Mouse (Mus musculus) heart, embryonic 15.5 days (tissue): ENCODE measurements around the gene Mgst1. TPM values are rescaled to one million over a fixed set of nuclear protein-coding genes. Genes with fewer than 3 reads are reported as not detected.

Source experiments
- ATAC-seq: fragments of 200-750 bp; cut with Nextera tagmentation; replicated peaks from 2 replicates; pipeline ENCODE4 v1.8.0; 2017; ENCODE audit warnings: low read depth, moderate TSS enrichment; ENCODE audit not compliant: insufficient number of reproducible peaks, insufficient read depth, low FRiP score
- H3K27ac ChIP-seq: fragments of 300-500 bp; sonication (generic); 2 replicates; pipeline ENCODE4 v1.5.1; 2015; ENCODE audit warnings: mild to moderate bottlenecking, inconsistent platforms
- H3K27me3 ChIP-seq: fragments of 300-500 bp; sonication (generic); 2 replicates; pipeline ENCODE4 v1.6.1; 2015; ENCODE audit warnings: inconsistent platforms
- H3K36me3 ChIP-seq: fragments of 300-500 bp; sonication (generic); 2 replicates; pipeline ENCODE4 v1.6.1; 2015; ENCODE audit warnings: mild to moderate bottlenecking, inconsistent platforms
- H3K4me1 ChIP-seq: fragments of 300-500 bp; sonication (generic); replicated peaks from 2 replicates; pipeline ENCODE4 v1.6.1; 2015; ENCODE audit warnings: inconsistent platforms
- H3K4me2 ChIP-seq: fragments of 300-500 bp; sonication (generic); 2 replicates; pipeline ENCODE4 v1.6.1; 2015; ENCODE audit warnings: inconsistent platforms, mild to moderate bottlenecking, moderate library complexity
- H3K4me3 ChIP-seq: fragments of 300-500 bp; sonication (generic); 2 replicates; pipeline ENCODE4 v1.5.1; 2015; ENCODE audit warnings: mild to moderate bottlenecking, inconsistent platforms
- H3K9ac ChIP-seq: fragments of 300-500 bp; sonication (generic); 2 replicates; pipeline ENCODE4 v1.6.1; 2015; ENCODE audit warnings: mild to moderate bottlenecking, inconsistent platforms
- H3K9me3 ChIP-seq: fragments of 300-500 bp; sonication (generic); replicated peaks from 2 replicates; pipeline ENCODE4 v1.6.1; 2016; ENCODE audit warnings: inconsistent platforms
- WGBS: fragments of 180-500 bp; shearing (Covaris S2); methylation state at CpG from one replicate; pipeline ENCODE4 v1.1.7; 2015; ENCODE audit warnings: mixed read lengths; 5-methylcytosine and 5-hydroxymethylcytosine counted together
- polyA plus RNA-seq: library from polyadenylated mRNA; unstranded; fragments of >200 nt; fragmentation: Nextera tagmentation; extraction: Ambion mirVana; gene quantifications from 2 replicates; pipeline ENCODE4 v1.2.1, GENCODE M21; 2015

The Mgst1 gene
- polyA plus RNA-seq, 1 experiment from 2014 or later: 120 TPM

DNA sequence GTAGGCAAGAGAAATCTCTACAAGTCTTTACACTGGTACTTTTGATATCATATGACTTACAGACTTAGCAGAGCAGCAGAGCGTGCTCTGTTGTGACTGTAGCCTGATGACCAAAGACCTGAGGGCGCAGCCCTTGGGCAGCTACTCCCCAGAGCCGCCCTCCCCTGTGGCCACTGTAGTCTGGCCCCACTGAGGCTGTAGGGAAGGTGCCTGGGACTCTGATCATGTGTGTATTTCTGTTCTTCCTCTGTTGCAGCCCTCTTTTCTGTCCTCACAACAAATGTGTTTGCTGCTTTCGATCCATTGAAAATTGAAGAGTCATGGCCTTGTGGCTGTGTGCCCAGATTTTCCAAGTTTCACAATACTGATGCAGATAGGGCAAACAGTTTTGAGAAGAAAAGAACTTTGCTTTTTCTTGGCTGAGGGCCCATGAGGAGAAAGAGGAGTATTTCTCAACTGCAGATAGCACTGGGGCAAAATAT, 1.0 kb downstream of the Mgst1 start:
- H3K27me3 ChIP-seq: no peaks in the 10 kb centered on the region
- peak overlapping the region; percentile 64 for H3K4me3 ChIP-seq
- WGBS: 55% methylated on average over 4 of the region's 4 CpGs
- no peaks in the 10 kb centered on the region for H3K9me3 ChIP-seq
- H3K27ac ChIP-seq: peak overlapping the region; percentile 56
- H3K4me1 ChIP-seq: peaks cover 26% of the 10 kb centered on the region
- H3K36me3 ChIP-seq: no peaks in the 10 kb centered on the region
- H3K9ac ChIP-seq: peak overlapping the region; percentile 59
- H3K4me2 ChIP-seq: peak overlapping the region; percentile 84
- peak; percentile 66 for ATAC-seq

DNA sequence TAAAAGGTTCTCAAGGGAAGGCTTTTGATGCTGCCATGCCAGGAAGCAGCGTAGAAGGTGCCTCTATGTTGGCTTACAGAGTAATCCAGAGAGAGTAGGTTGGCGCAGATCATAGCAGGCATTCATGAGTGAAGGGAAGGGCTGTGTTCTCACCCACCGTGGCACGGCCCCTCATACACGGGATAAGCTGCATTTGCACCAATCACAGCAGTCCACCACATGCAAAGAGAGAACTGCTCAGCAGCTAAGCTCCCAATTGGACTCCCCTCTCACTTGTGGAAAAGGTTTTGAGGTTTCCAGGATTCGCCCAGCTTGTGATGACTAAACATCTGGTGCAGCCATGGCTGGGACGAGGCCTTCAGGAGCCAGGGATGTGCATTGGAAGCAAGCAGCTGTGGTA, 2.5 kb downstream of the Mgst1 start:
- no peak overlapping the region for H3K9ac ChIP-seq
- no peaks in the 10 kb centered on the region for H3K27me3 ChIP-seq
- H3K4me1 ChIP-seq: peaks cover 26% of the 10 kb centered on the region
- no peak overlapping the region; the same call in 1 of the 2 replicates for H3K4me3 ChIP-seq
- no peak for ATAC-seq
- 86% methylated on average over 7 of the region's 7 CpGs for WGBS
- peak overlapping the region; percentile 84 for H3K4me2 ChIP-seq
- H3K36me3 ChIP-seq: no peaks in the 10 kb centered on the region
- H3K27ac ChIP-seq: no peak overlapping the region
- H3K9me3 ChIP-seq: no peaks in the 10 kb centered on the region

- Histone ChIP-seq H3K36me3 (no peaks in the 10 kb centered on the region), H3K9ac (no peak overlapping the region), H3K27me3 (no peaks in the 10 kb centered on the region), H3K4me2 (no peak overlapping the region), H3K9me3 (no peaks in the 10 kb centered on the region), H3K27ac (no peak overlapping the region), H3K4me1 (peaks cover 26% of the 10 kb centered on the region), H3K4me3 (no peak overlapping the region)
- 59% methylated on average over 3 of the region's 3 CpGs for WGBS
- ATAC-seq: no peak
These were observed 3.3 kb downstream of the Mgst1 start for GRCm38 (mm10) chr6:138143450-138143849.

DNA sequence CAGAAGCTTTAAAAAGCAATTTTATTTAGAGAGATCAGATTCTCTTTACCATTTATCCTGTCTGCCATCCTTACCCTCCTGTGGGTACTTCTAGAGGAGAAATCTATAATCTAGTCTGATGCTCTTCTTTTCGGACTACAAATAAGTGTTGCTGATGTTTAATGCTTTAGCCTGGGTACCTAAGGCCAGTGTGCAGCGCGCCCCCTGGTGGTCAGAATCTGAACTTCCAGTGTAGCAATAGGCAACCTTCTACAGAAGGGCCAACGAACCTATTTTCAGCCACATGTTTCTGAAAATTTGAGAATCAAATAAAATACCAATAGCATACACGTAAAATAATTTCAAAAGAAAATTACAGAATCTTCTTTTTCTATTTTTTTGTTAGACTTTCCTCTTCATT, 13.0 kb downstream of the Mgst1 start:
- H3K4me2 ChIP-seq: no peak overlapping the region
- no peak for ATAC-seq
- no peak overlapping the region for H3K9ac ChIP-seq
- H3K9me3 ChIP-seq: no peaks in the 10 kb centered on the region
- no peak overlapping the region for H3K4me3 ChIP-seq
- no peaks in the 10 kb centered on the region for H3K4me1 ChIP-seq
- no peak overlapping the region for H3K27ac ChIP-seq
- H3K36me3 ChIP-seq: peaks cover 4% of the 10 kb centered on the region; the same call in 1 of the 2 replicates
- H3K27me3 ChIP-seq: no peaks in the 10 kb centered on the region
- 22% methylated on average over 5 of the region's 5 CpGs for WGBS

GRCm38 (mm10) chr6:138163920-138164319, 23.8 kb downstream of the Mgst1 start:
- no peak overlapping the region for H3K9ac ChIP-seq
- 70% methylated on average over 7 of the region's 7 CpGs for WGBS
- no peak overlapping the region for H3K27ac ChIP-seq
- H3K4me1 ChIP-seq: no peaks in the 10 kb centered on the region; the same call in 1 of the 2 replicates
- H3K36me3 ChIP-seq: no peaks in the 10 kb centered on the region
- no peak for ATAC-seq
- H3K9me3 ChIP-seq: no peaks in the 10 kb centered on the region
- H3K4me3 ChIP-seq: no peak overlapping the region
- H3K4me2 ChIP-seq: no peak overlapping the region
- H3K27me3 ChIP-seq: no peaks in the 10 kb centered on the region

DNA sequence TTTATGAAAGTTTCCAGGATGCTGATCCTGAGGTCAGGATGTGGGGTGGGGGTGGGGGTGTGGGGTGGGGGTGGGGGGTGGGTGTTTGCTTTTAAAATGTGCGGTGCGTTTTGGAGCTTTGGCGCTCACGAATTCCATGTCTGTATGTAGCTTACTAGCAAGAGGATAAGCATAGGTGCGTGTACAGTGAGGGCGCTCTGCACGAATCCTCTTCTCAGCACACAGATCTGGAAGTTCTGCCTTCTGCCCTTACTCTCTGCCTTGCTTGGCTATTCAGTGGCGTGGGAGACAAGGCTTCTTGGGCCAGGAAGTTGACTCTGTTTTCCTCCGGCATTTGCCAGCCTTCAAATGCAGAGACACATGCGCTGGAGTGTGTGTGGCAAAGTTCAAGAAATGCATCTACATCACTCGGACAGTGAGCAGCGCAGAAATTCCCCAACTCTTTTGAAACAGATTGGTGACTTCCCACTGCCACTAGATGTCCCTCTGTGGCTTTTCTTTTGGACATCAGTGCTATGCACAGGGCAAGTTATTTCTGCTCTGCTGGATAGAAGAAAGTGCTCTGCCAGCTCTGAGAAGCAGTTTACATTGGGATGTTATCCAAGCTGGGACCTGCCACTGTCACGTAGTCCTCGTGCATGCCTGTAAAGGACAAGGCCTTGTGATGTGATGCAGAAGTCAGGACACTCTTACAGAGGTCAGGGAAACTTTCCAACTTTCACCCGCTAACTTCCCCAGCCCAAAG, 31.5 kb downstream of the Mgst1 start:
- WGBS: 53% methylated on average over 15 of the region's 15 CpGs
- Histone ChIP-seq H3K27me3 (no peaks in the 10 kb centered on the region), H3K4me3 (no peak overlapping the region), H3K36me3 (no peaks in the 10 kb centered on the region), H3K27ac (peak overlapping the region; percentile 48; the same call in 1 of the 2 replicates), H3K4me1 (no peaks in the 10 kb centered on the region), H3K9me3 (no peaks in the 10 kb centered on the region), H3K4me2 (no peak overlapping the region; the same call in 1 of the 2 replicates), H3K9ac (no peak overlapping the region)
- peak; percentile 91 for ATAC-seq

Other genes starting within 250 kb of the Mgst1 start
- gene Slc15a5, start 60.4 kb upstream of the Mgst1 start, polyA plus RNA-seq: 0.08 TPM in 1 of 2 replicates, not detected in the other